Mouse (Mus musculus) thymus, adult 2 months (tissue): ENCODE measurements around the gene Ccr7.

Source experiments
- CTCF ChIP-seq: fragments of 200-500 bp; IDR thresholded peaks from 2 replicates; pipeline ENCODE4 v1.5.1; 2012; ENCODE audit warnings: mild to moderate bottlenecking, control low read depth, low read length, moderate library complexity, borderline replicate concordance; ENCODE audit not compliant: control insufficient read depth, poor library complexity, insufficient read depth; ENCODE audit errors: extremely low read depth
- POLR2A ChIP-seq: fragments of 200-500 bp; IDR thresholded peaks from 2 replicates; pipeline ENCODE4 v1.6.1; 2012; ENCODE audit warnings: mild to moderate bottlenecking, low read length, control low read depth, moderate library complexity; ENCODE audit not compliant: control insufficient read depth, poor library complexity, insufficient read depth; ENCODE audit errors: extremely low read depth

DNA sequence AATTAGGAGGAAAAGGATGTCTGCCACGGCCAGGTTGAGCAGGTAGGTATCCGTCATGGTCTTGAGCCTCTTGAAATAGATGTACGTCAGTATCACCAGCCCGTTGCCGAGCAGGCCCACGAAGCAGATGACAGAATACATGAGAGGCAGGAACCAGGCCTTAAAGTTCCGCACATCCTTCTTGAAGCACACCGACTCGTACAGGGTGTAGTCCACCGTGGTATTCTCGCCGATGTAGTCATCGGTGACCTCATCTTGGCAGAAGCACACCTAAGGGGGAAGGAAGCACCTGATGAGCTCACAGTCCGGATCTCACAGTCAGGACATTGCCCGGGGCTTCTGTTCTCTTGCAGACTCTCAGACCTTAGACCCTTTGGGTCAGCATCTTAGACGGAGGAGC is 9.1 kb downstream of the Ccr7 start:
- TF ChIP-seq CTCF (no peak), POLR2A (no peak)
